Mouse (Mus musculus): ENCODE measurements around the gene Gast. TPM values are rescaled to one million over a fixed set of nuclear protein-coding genes. Genes with fewer than 3 reads are reported as not detected.

Gene Gast
- polyA plus RNA-seq (2015; fragmentation: Nextera tagmentation; extraction: Ambion mirVana) = 0.66 and 1.7 TPM in 2 replicates

DNA sequence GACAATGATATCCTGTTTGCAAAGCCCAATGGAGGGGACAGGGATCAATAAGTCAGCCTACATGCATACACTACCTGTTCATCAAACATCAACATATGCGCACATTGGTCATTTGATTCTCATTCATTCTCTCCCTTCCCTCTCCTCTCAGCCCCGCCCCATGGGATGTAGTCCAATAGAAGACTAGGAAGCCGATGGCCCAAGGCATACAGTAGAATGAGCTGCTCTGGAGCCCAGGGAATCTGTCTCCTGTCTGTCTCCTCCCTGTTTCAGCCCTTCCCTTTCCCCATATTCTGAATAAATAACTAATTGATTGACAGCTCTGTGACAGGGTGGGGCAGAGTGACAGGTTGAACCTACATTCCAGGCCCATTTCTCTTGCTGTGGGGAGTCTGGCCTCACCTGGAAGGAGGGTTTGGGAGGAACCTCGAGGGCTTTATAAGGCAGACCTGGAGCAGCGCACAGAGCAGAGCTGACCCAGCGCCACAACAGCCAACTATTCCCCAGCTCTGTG, at the start of gene Gast:
Gast (plus strand) TSS at position 464 of the 514 bp plus-strand sequence.
- H3K36me3 ChIP-seq = no peaks in the 10 kb centered on the region
- H3K4me2 ChIP-seq = peak within 1 kb of the TSS; percentile 26
- WGBS = 74% methylated on average over 6 of the region's 6 CpGs
- no peaks in the 10 kb centered on the region for H3K27me3 ChIP-seq
- 0 out of 2 replicates have a peak, but pooled peaks have one; percentile 3 for ATAC-seq (ENCODE audit: low FRiP score)
- H3K4me3 ChIP-seq = no peak within 1 kb of the TSS
- no peak within 1 kb of the TSS for H3K9ac ChIP-seq
- no peaks in the 10 kb centered on the region for H3K9me3 ChIP-seq
- peaks cover 58% of the 10 kb centered on the region for H3K4me1 ChIP-seq (replicated peaks)
- H3K27ac ChIP-seq = peak within 1 kb of the TSS; percentile 94

DNA sequence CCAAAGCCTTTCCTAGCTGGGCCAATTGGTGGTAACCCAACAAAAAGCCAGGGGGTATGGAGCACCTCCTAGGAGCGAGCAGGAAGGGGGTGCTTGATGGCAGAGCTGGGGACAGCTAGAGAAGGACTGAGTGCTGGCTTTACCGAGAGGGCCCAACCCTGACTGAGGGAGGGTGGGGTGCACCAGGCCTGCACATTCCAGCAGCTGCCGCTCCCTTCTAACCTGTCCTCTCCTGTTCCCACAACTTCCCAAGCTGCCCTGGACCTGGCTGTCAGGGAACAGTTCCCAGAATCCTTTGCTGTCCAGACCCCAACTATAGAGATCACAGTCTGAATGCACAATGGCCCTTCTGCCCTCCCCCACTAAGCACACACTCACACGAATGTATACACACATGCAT, 49.2 kb upstream of the Gast start:
- H3K4me2 ChIP-seq = no peak overlapping the region
- no peak for ATAC-seq (ENCODE audit: low FRiP score)
- 82% methylated on average over 4 of the region's 4 CpGs for WGBS
- no peak overlapping the region for H3K9ac ChIP-seq
- H3K4me1 ChIP-seq (replicated peaks) = peaks cover 6% of the 10 kb centered on the region; the same call in 1 of the 2 replicates
- H3K27ac ChIP-seq = no peak overlapping the region
- H3K9me3 ChIP-seq = no peaks in the 10 kb centered on the region
- no peaks in the 10 kb centered on the region for H3K36me3 ChIP-seq
- no peak overlapping the region for H3K4me3 ChIP-seq
- H3K27me3 ChIP-seq = no peaks in the 10 kb centered on the region

DNA sequence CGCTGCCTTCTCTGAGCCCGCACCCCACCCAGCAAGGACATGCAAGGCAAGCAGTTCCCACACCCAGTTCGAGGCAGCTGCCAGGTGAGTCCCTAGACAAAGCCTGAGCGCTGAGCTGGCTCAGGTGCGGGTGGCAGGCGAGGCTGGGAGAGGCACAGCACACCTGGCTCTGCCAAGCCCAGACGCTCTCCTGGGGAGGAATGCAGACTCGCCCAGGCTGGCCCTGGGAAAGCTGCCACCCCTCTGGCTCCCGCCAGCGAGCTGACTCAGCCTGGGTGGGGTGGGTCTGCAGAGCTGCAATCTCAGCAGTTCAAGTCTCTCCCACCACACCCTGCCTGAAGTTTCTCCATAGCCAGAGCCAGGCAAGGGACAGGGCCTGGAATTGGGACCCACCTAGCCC, 47.2 kb upstream of the Gast start:
- H3K27me3 ChIP-seq = no peaks in the 10 kb centered on the region
- no peaks in the 10 kb centered on the region for H3K36me3 ChIP-seq
- no peak for ATAC-seq (ENCODE audit: low FRiP score)
- no peak overlapping the region for H3K4me2 ChIP-seq
- 37% methylated on average over 10 of the region's 10 CpGs for WGBS
- no peak overlapping the region for H3K9ac ChIP-seq
- H3K9me3 ChIP-seq = no peaks in the 10 kb centered on the region
- H3K4me3 ChIP-seq = no peak overlapping the region
- H3K27ac ChIP-seq = no peak overlapping the region
- peaks cover 6% of the 10 kb centered on the region; the same call in 1 of the 2 replicates for H3K4me1 ChIP-seq (replicated peaks)

DNA sequence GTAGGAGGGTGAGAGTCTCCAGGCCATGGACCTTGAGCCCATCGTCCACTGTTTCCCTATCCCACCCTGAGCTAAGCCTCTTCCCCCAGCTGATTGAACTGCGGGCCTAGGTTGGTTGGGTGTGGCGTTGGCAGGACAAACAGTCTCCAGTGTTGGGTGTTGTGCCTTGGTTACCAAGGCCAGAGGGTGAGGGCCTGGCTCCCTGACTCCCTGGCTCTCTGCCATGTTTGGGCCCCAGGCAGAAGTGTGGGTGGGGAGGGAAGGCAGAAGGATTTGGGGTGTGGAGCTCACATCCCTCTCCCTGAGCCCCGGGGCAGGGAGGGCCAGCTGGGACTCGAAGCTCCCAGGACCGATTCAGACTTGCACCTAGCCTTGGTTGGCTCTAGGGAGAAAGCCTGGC, 45.3 kb upstream of the Gast start:
- no peak overlapping the region for H3K27ac ChIP-seq
- no peaks in the 10 kb centered on the region for H3K27me3 ChIP-seq
- no peaks in the 10 kb centered on the region for H3K36me3 ChIP-seq
- no peak overlapping the region for H3K9ac ChIP-seq
- H3K4me2 ChIP-seq = no peak overlapping the region
- no peak overlapping the region for H3K4me3 ChIP-seq
- ATAC-seq (ENCODE audit: low FRiP score) = no peak
- H3K9me3 ChIP-seq = no peaks in the 10 kb centered on the region
- peaks cover 14% of the 10 kb centered on the region; the same call in 1 of the 2 replicates for H3K4me1 ChIP-seq (replicated peaks)
- WGBS = 85% methylated on average over 6 of the region's 6 CpGs

DNA sequence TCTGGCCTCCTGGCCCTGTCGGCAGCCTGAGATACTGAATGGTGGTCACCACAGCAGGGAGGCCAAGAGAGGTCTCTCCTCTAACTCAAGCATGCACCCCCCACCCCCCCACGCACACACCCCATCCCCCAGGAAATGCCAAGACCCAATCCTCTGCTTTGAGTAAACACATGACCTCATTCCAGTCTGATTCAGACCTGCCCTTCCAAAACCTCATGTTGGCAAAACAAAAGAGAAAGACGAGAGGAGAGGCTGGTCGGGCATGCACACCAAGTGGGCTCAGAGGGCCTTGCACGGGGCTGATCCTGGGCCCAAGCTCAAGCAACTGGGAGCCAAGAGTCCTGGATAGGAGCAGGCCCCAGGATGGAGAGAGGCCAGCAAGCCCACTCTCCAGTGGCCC, 44.0 kb upstream of the Gast start:
- 52% methylated on average over 5 of the region's 5 CpGs for WGBS

DNA sequence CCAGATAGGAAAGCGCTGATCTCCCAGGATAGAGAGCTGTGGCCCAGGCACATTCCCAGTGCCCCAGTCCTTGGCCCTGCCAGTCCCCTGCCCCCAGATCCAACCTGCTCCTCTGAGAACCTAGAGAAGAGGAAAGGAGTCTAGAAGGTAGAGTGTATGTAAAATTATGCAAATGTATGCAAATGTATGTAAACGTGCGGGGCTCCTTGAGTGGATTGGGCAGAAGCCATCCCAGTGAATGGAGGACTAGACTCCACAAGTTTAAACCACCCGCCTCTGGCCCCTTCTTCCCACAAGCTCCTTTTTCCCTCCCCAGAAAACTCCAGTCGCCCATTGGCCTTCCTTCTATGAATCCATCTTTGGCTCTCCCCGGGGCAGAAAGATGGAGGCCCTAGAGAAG, 41.3 kb upstream of the Gast start:
- no peak overlapping the region for H3K9ac ChIP-seq
- H3K4me3 ChIP-seq = no peak overlapping the region
- no peak overlapping the region for H3K4me2 ChIP-seq
- H3K9me3 ChIP-seq = no peaks in the 10 kb centered on the region
- H3K27ac ChIP-seq = no peak overlapping the region
- no peaks in the 10 kb centered on the region for H3K36me3 ChIP-seq
- 38% methylated on average over 6 of the region's 6 CpGs for WGBS
- H3K4me1 ChIP-seq (replicated peaks) = peaks cover 9% of the 10 kb centered on the region; the same call in 1 of the 2 replicates
- 0 out of 2 replicates have a peak, but pooled peaks cover 7% of the 10 kb centered on the region for H3K27me3 ChIP-seq
- no peak for ATAC-seq (ENCODE audit: low FRiP score)

More for the DNA sequence above, 44.0 kb upstream of the Gast start:
- Histone ChIP-seq H3K27ac (no peak overlapping the region), H3K4me3 (no peak overlapping the region), H3K27me3 (no peaks in the 10 kb centered on the region), H3K4me2 (no peak overlapping the region), H3K9ac (peak overlapping the region; percentile 39; the same call in 1 of the 2 replicates), H3K9me3 (no peaks in the 10 kb centered on the region), H3K4me1 (replicated peaks) (peaks cover 14% of the 10 kb centered on the region; the same call in 1 of the 2 replicates), H3K36me3 (no peaks in the 10 kb centered on the region)
- ATAC-seq (ENCODE audit: low FRiP score) = no peak

DNA sequence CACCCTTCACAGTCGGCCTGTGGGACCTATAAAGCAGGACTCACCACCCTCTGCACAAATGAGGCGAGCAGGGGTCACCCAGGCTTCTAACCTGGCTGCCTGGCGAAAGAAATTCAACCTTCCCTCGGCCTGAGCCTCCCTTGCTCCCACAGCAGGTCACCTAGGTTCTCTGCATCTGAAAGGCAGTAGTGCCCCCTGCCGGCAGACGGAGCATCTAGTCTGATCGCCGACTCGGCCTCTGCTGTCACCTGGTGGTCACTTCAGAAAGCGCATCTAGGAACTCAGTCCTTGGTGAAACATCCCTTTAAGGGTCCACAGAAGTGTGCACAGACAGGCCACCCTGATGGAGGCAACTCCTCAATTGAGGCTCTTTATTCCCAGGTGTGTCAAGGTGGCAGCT, 38.9 kb upstream of the Gast start:
- H3K27ac ChIP-seq = no peak overlapping the region
- no peak overlapping the region for H3K9ac ChIP-seq
- H3K27me3 ChIP-seq = 0 out of 2 replicates have a peak, but pooled peaks cover 7% of the 10 kb centered on the region
- peaks cover 12% of the 10 kb centered on the region; the same call in 1 of the 2 replicates for H3K4me1 ChIP-seq (replicated peaks)
- no peak overlapping the region for H3K4me3 ChIP-seq
- H3K36me3 ChIP-seq = no peaks in the 10 kb centered on the region
- H3K4me2 ChIP-seq = peak overlapping the region; percentile 29; the same call in 1 of the 2 replicates
- 5% methylated on average over 10 of the region's 10 CpGs for WGBS
- 0 out of 2 replicates have a peak, but pooled peaks have one; percentile 4 for ATAC-seq (ENCODE audit: low FRiP score)
- H3K9me3 ChIP-seq = no peaks in the 10 kb centered on the region

DNA sequence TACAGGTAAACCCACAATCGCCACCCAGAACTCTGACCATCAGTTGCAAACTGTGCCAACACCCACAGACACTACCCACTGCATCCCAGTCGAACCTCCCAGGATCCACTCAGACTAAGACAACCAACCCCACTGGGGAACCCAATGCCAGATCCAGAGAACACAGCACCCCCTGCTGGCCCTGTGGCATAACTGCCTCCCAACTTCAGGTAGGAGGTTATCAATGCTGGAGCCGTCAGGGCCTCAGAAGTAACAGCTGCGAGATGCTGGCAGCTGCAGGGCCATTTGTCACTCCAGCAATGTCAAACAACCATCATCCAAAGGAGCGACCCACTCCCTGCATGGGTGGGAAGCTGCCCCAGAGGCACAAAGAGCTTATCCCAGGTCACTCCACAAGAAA, 36.4 kb upstream of the Gast start:
- 37% methylated on average over 5 of the region's 5 CpGs for WGBS
- peaks cover 11% of the 10 kb centered on the region; the same call in 1 of the 2 replicates for H3K4me1 ChIP-seq (replicated peaks)
- no peaks in the 10 kb centered on the region for H3K9me3 ChIP-seq
- no peak overlapping the region; the same call in 1 of the 2 replicates for H3K9ac ChIP-seq
- ATAC-seq (ENCODE audit: low FRiP score) = no peak
- H3K27me3 ChIP-seq = 0 out of 2 replicates have a peak, but pooled peaks cover 7% of the 10 kb centered on the region
- peak overlapping the region; percentile 44 for H3K4me2 ChIP-seq
- no peak overlapping the region for H3K27ac ChIP-seq
- H3K36me3 ChIP-seq = no peaks in the 10 kb centered on the region
- H3K4me3 ChIP-seq = peak overlapping the region; percentile 7; the same call in 1 of the 2 replicates

DNA sequence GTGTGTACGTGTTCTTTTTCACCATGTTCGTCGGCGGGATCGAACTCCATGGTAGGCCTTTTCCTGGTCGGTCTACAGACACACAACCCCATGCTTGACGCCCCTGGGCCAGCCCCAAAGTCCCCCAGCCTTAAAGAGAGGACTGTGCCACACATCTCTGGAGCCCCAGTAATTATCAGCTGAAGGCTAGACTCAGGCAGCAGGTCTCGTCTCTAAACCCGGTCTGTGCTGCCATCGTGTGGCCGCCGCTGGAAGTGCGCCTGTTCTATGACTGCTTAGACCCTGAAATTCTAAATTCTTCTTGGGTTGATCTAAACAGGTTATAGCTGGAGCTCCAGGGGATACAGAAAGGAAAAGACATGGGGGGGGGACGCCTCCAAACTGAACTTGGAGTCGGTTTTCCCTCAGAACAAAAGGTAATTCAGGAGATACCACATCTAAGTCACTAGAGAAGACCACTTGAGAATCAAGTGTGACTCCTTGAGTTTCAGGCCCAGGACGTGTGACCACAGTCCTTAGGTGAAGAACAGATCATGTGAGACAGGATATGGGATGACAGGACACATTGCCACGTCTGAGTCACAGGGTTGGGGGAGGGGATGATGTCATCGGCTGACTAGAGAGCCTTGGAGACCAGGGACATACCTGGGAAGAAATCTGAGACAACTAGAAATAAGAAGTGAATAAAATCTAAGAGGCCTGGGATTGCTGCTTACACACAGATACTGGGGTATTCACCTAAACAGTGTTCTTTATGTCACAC, 35.8 kb upstream of the Gast start:
- 23% methylated on average over 18 of the region's 18 CpGs for WGBS
- Histone ChIP-seq H3K9ac (no peak overlapping the region; the same call in 1 of the 2 replicates), H3K4me3 (peak overlapping the region; percentile 7; the same call in 1 of the 2 replicates)

DNA sequence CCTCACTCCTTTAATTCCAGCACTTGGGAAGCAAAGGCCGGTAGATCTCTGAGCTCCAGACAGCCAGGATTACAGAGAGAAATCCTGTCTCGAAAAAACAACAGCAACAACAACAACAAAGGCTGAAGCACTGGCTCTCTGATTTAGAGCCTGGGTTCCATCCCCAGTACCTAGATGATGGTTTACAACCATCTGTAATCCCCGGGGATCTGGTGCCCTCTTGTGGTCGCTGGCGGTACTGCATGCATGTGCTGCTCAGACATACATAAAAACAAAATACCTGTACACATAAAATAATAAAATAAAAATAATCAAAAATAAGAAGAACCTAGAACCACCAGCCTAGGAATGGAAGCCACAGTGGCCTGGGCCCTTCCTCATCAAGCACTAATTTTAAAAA, 33.9 kb upstream of the Gast start:
- no peaks in the 10 kb centered on the region for H3K9me3 ChIP-seq
- H3K27ac ChIP-seq = no peak overlapping the region
- no peak overlapping the region for H3K9ac ChIP-seq
- 0 out of 2 replicates have a peak, but pooled peaks cover 7% of the 10 kb centered on the region for H3K27me3 ChIP-seq
- no peak for ATAC-seq (ENCODE audit: low FRiP score)
- no peaks in the 10 kb centered on the region for H3K36me3 ChIP-seq
- no peak overlapping the region for H3K4me2 ChIP-seq
- H3K4me3 ChIP-seq = no peak overlapping the region
- H3K4me1 ChIP-seq (replicated peaks) = peaks cover 5% of the 10 kb centered on the region; the same call in 1 of the 2 replicates
- 11% methylated on average over 5 of the region's 5 CpGs for WGBS

More for the DNA sequence above, 35.8 kb upstream of the Gast start:
- ATAC-seq (ENCODE audit: low FRiP score) = no peak; the same call in 1 of the 2 replicates
- peak overlapping the region; percentile 44 for H3K4me2 ChIP-seq
- peaks cover 5% of the 10 kb centered on the region; the same call in 1 of the 2 replicates for H3K4me1 ChIP-seq (replicated peaks)
- no peaks in the 10 kb centered on the region for H3K9me3 ChIP-seq
- no peaks in the 10 kb centered on the region for H3K36me3 ChIP-seq
- 0 out of 2 replicates have a peak, but pooled peaks cover 7% of the 10 kb centered on the region for H3K27me3 ChIP-seq
- H3K27ac ChIP-seq = no peak overlapping the region

DNA sequence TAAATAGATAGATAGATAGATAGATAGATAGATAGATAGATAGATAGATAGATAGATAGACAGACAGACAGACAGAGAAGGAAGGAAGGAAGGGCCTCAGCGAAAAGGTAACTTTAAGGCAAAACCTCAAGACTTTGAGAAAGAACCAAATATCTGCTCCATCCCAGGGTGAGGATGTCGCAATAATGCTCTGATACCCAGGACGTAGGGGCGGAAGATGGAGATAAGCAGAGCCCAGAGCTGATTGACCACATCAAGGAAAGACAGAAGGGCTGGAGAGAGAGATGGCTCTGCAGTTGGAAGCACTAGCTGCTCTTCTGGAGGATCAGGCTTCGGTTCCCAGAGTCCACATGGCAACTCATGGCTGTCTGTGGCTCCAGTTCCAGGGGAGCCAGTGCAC, 32.9 kb upstream of the Gast start:
- Histone ChIP-seq H3K9ac (no peak overlapping the region), H3K4me2 (no peak overlapping the region), H3K27me3 (no peaks in the 10 kb centered on the region), H3K27ac (no peak overlapping the region), H3K4me3 (no peak overlapping the region), H3K36me3 (no peaks in the 10 kb centered on the region), H3K4me1 (replicated peaks) (peaks cover 5% of the 10 kb centered on the region; the same call in 1 of the 2 replicates), H3K9me3 (no peaks in the 10 kb centered on the region)
- no peak for ATAC-seq (ENCODE audit: low FRiP score)
- 94% methylated on average over 5 of the region's 5 CpGs for WGBS

DNA sequence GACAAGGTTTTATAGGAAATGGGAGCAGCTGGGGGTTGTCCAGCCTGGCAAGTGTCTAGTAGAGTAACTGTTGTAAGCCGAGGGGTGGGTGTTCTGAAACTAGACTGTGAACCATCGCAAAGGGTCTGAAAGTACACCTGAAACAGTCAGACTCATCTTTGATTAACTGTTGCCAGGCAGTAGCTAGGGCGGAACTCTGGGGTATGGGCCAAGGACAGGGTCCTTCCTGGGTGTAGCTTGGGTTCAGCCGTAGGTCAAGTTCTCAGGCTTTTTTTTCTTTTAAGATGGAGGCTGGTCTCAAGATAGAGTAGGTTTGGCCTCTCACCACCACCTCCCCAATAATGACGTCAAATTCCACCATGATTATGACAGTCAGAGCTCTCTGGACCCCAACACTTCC, 26.3 kb upstream of the Gast start:
- Histone ChIP-seq H3K27me3 (no peaks in the 10 kb centered on the region), H3K9ac (no peak overlapping the region), H3K4me1 (replicated peaks) (peaks cover 9% of the 10 kb centered on the region), H3K36me3 (no peaks in the 10 kb centered on the region), H3K4me2 (no peak overlapping the region), H3K9me3 (no peaks in the 10 kb centered on the region), H3K4me3 (no peak overlapping the region), H3K27ac (no peak overlapping the region)
- 91% methylated on average over 5 of the region's 5 CpGs for WGBS
- ATAC-seq (ENCODE audit: low FRiP score) = no peak

Measured in hindbrain, embryonic 13.5 days (tissue).